Mouse (Mus musculus): ENCODE measurements around the gene Nbr1.
A peak's percentile ranks its signal among the peaks of the same experiment; 100 is the strongest.

DNA sequence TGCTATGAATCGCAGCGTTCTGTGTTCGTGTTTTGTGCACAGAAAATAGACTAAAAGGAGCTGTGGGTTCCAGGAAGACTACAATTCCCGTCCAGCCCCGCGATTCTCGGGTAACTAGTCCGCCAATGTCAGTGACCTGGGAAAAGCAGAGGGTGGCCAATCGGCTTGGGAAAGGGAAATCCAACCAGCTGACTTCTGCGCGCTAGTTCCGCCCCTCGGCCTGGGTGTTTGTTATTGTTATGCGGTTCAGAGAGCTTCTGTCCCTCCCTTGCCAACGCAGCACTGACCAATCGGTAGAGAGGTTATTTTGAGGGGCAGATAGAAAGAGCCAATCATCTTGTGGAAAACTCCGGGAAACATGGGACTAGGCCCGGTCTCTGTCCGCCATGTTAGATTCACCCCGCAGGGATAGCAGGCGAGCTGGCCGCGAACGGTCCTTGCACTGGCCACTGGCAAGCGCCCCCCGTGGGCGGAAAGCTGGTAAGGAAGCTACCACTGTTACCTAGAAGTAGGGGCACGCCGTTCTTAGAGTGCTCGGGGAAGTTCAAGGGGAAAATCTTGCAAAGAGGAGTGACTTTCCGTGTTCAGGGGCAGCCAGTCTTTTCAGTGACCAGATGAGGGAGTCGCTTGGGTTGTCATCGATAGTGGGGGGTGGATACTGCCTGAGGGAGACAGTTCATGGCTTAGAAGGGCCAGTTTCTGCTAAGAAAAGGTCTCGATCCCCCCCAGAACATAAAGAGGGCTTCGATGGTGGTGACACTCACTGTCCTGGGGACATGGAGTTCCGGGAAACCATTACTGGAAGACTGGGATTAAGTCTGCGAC is 739 bp downstream of the Nbr1 start:
- TF ChIP-seq CTCF (conservative IDR thresholded peaks at IDR 0.05; ENCODE audit: insufficient read depth, insufficient read length, low read depth, low read length) (no peak), POLR2A (IDR thresholded peaks at IDR 0.05; ENCODE audit: low read depth, low read length) (peak; percentile 85)

All from kidney, adult 2 months (tissue).